15 mouse cellular contexts compared by ENCODE assay signal in genomic region chr5:105777645-105778044, GRCm38 (mm10).
DNase-seq lines count a peak whose midpoint lies in the region; ATAC-seq and TF ChIP-seq lines count a peak whose summit lies in the region.
"Had no signal": no experiment of that assay in that cellular context is flagged by ENCODE, and none has a peak within 500 bp of the region (broad histone marks: within the 10 kb centered on the region; RNA-seq: fewer than 3 reads in every experiment).

No protein-coding gene starts in this region.

- H3K9ac ChIP-seq in kidney, postnatal 0 days (ENCODE audit: low read depth, low read length), result no peak overlapping the region
- H3K9ac ChIP-seq in liver, embryonic 11.5 days (ENCODE audit: low read depth, low read length), result no peak overlapping the region
- no peak overlapping the region for H3K9ac ChIP-seq in stomach, postnatal 0 days (ENCODE audit: low read length)
- H3K9ac ChIP-seq: limb, embryonic 15.5 days; neural tube, embryonic 15.5 days had no signal

- peak overlapping the region; percentile 48 for H3K27ac ChIP-seq in kidney, postnatal 0 days
- peak overlapping the region; percentile 65 for H3K27ac ChIP-seq in liver, embryonic 11.5 days (ENCODE audit: low read depth, low read length)
- peak overlapping the region; percentile 61 for H3K27ac ChIP-seq in stomach, postnatal 0 days (replicated peaks)
- H3K27ac ChIP-seq: heart, adult 2 months; limb, embryonic 15.5 days; neural tube, embryonic 15.5 days had no signal

- H3K36me3 ChIP-seq in kidney, postnatal 0 days (ENCODE audit: insufficient read depth, low read length), result no peaks in the 10 kb centered on the region
- H3K36me3 ChIP-seq in liver, embryonic 11.5 days (ENCODE audit: control insufficient read depth, insufficient read depth, low read length), result no peaks in the 10 kb centered on the region
- no peaks in the 10 kb centered on the region for H3K36me3 ChIP-seq in stomach, postnatal 0 days (ENCODE audit: control insufficient read depth, insufficient read depth, low read length)
- H3K36me3 ChIP-seq: limb, embryonic 15.5 days; neural tube, embryonic 15.5 days had no signal

- DNase-seq in kidney, postnatal 0 days (ENCODE audit: low spot score), result no peak
- DNase-seq in kidney, adult 8-10 months, result no peak
- peak; percentile 48 for DNase-seq in embryo, embryonic 9.5 days (ENCODE audit: extremely low spot score)
- no peak for DNase-seq in liver, embryonic 11.5 days (ENCODE audit: low spot score)
- no peak for DNase-seq in stomach, postnatal 0 days (ENCODE audit: low spot score)
- DNase-seq in adrenal gland, adult (ENCODE audit: inconsistent age in 2 of 2, low spot score in 1 of 2), result no peak
- DNase-seq in left cerebral cortex, adult 8-10 months (ENCODE audit: low spot score in 2 of 2), result no peak
- DNase-seq: adrenal gland, adult 2 months; cerebellum, adult 9-11 months; heart, adult 2 months; heart, postnatal 14 days; kidney, adult 11 months; thymus, postnatal 14 days had no signal

- no peak overlapping the region for H3K4me2 ChIP-seq in kidney, postnatal 0 days (ENCODE audit: low read length)
- H3K4me2 ChIP-seq in liver, embryonic 11.5 days, result peak overlapping the region; percentile 32
- H3K4me2 ChIP-seq in stomach, postnatal 0 days (replicated peaks; ENCODE audit: low read depth), result no peak overlapping the region
- H3K4me2 ChIP-seq: limb, embryonic 15.5 days; neural tube, embryonic 15.5 days had no signal

- H3K4me3 ChIP-seq in kidney, postnatal 0 days (replicated peaks; ENCODE audit: low read depth, low read length), result no peak overlapping the region
- no peak overlapping the region for H3K4me3 ChIP-seq in liver, embryonic 11.5 days (ENCODE audit: low read depth, low read length)
- no peak overlapping the region for H3K4me3 ChIP-seq in stomach, postnatal 0 days (ENCODE audit: low read depth, low read length)
- H3K4me3 ChIP-seq: heart, adult 2 months; limb, embryonic 15.5 days; neural tube, embryonic 15.5 days had no signal

- H3K27me3 ChIP-seq in kidney, postnatal 0 days (ENCODE audit: insufficient read depth, low read length), result no peaks in the 10 kb centered on the region
- no peaks in the 10 kb centered on the region for H3K27me3 ChIP-seq in liver, embryonic 11.5 days (replicated peaks; ENCODE audit: control insufficient read depth, insufficient read depth, low read length)
- H3K27me3 ChIP-seq in stomach, postnatal 0 days (ENCODE audit: control insufficient read depth, insufficient read depth, low read length), result no peaks in the 10 kb centered on the region
- H3K27me3 ChIP-seq: limb, embryonic 15.5 days; neural tube, embryonic 15.5 days had no signal

- 39% methylated on average over 8 of the region's 8 CpGs for WGBS in kidney, postnatal 0 days
- WGBS in liver, embryonic 11.5 days, result 61% methylated on average over 8 of the region's 8 CpGs
- 38% methylated on average over 8 of the region's 8 CpGs for WGBS in stomach, postnatal 0 days

- H3K4me1 ChIP-seq in kidney, postnatal 0 days (replicated peaks; ENCODE audit: insufficient read depth, low read length), result peaks cover 21% of the 10 kb centered on the region
- peaks cover 11% of the 10 kb centered on the region for H3K4me1 ChIP-seq in liver, embryonic 11.5 days (replicated peaks; ENCODE audit: control insufficient read depth, insufficient read depth, low read length)
- no peaks in the 10 kb centered on the region for H3K4me1 ChIP-seq in stomach, postnatal 0 days (replicated peaks; ENCODE audit: control insufficient read depth, insufficient read depth)

- no peak for TF ChIP-seq CTCF in kidney, postnatal 0 days (IDR thresholded peaks at IDR 0.05; ENCODE audit: low read depth)
- no peak for TF ChIP-seq CTCF in stomach, postnatal 0 days (IDR thresholded peaks at IDR 0.05; ENCODE audit: low read depth)

- TF ChIP-seq EP300 in stomach, postnatal 0 days (optimal IDR thresholded peaks at IDR 0.05), result no peak

- peak; percentile 16; the same call in 1 of the 2 replicates for ATAC-seq in kidney, postnatal 0 days (replicated peaks; ENCODE audit: low FRiP score, low read depth)
- ATAC-seq in liver, embryonic 11.5 days (replicated peaks; ENCODE audit: low FRiP score), result peak; percentile 33
- peak; percentile 41; the same call in 1 of the 2 replicates for ATAC-seq in stomach, postnatal 0 days (ENCODE audit: low FRiP score, low TSS enrichment)

- no peaks in the 10 kb centered on the region for H3K9me3 ChIP-seq in kidney, postnatal 0 days (replicated peaks; ENCODE audit: low read length)
- no peaks in the 10 kb centered on the region for H3K9me3 ChIP-seq in liver, embryonic 11.5 days (ENCODE audit: control insufficient read depth, low read length)
- H3K9me3 ChIP-seq in stomach, postnatal 0 days (ENCODE audit: control insufficient read depth, low read length), result no peaks in the 10 kb centered on the region
- H3K9me3 ChIP-seq: limb, embryonic 15.5 days; neural tube, embryonic 15.5 days had no signal
